Mouse (Mus musculus) cerebellum, postnatal 14 days (tissue): ENCODE data around the gene Cmtm6.

Source experiments
- DNase-seq, 2 experiments: peaks; one replicate each; pipeline ENCODE4 v3.0.0; 2021; ENCODE audit warnings: mixed read lengths in 2 of 2

The Cmtm6 gene

DNA sequence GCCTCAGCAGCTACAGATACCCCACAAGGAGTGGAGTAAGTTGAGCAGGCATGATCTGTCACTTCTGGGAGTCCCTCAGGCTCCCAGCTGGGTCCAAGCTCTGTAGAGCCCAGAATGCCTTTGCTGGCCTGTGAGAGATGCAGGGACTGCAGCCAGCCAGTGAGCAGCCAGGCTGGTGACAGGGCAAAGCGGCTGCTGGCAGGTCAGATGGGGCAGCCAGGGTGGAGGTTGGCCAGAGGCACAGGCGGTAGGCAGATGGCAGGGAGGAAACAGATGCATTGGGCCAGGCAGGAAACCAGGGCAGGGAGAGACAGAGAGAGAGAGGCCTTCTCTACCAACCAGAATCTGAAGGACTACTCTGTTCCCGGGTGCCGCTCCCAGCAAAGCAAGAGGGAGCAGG is 44.4 kb downstream of the Cmtm6 start:
- peak; percentile 74 to 81 for DNase-seq

DNA sequence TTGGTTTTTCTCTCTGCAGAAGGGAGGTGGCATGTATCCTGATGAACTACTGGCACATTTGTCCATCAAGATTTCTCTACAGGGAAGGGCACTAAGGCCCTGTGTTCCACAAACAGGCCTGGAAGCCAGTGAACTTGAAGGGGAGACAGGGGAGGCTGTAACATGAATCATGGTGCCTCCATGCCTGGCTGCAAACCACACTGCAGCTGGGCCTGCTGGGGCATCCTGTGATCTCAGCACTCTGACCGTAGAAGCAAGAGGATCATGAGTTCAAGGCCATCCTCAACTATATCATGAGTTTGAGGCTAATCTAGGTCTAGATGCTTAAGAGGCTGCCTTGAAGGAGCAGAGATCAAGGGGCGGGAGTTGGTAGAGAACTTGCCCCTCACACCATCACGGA is 45.4 kb downstream of the Cmtm6 start:
- no peak for DNase-seq

DNA sequence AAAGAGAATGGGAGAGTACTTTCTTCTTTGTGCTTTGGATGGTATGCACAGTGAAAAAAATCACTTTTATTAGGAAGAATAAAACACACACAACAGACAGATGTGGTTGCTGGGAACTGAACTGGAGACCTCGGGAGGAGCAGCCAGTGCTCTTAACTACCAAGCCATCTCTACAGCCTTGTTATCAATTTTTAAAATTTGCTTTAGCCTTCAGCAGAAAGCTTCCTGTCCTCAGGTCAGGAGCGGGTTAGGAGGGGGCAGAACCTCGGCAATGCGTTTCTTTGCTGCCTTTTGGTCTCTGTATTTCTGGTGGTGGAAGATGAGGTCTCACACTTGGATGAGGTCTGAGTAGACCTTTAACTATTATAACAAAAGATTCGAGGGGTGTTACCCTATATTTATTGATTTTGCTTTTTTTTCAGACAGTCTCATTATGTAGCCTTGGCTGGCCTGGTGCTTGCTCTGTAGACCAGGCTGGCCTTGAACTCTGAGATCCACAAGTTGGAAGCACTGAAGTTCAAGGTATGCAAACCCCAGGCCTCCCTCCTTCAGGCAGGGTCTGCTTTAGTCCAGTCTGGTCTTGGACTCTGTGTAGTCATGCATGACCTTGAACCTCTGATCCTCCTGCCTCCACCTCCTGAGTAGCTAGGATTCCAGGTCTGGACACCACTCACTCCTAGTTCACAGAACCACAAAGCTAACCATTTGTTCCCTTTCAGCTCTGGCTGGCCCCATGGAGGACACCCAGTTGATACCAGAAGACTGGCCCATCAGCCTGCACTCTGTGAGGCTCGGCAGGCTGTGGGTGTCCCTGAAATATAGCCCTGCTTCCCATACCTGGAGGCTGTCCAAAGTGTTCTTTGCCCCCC is 46.5 kb downstream of the Cmtm6 start:
- no peak for DNase-seq

DNA sequence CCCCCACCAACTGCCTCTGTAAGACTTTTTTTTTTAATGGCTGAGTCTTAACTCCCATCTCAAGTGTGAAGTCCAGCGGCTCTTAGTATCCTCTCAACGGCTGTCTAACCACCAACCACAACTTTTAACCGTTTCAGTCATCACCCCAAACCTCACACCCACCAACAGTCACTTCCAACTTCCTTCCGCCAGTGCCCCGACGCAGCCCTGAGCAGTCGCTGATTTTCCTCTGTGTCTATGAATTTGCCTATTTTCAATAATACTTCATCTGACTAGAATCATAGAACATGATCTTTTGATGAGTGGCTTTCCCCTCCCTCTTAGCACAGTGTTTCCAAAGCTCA is 47.1 kb downstream of the Cmtm6 start:
- DNase-seq, result no peak

DNA sequence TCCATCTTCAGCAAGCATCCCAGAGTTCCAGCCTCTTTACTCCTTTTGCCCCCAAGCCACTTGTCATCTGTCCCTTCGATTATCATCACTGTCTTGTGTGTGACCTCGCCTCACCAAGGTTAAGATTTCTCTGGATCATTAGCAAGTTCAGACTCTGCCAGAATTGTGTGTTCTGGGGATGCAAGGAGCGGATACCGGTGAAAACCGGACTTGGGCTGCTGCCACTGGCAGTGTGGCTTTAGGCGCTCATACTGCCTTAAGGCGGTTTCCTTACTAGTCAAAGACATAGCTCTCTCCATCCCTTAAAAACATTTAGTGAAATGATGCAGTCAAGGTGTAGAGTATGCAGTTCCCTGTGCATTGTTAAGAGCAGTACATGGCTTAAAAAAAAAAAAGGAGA is 48.0 kb downstream of the Cmtm6 start:
- no peak for DNase-seq

DNA sequence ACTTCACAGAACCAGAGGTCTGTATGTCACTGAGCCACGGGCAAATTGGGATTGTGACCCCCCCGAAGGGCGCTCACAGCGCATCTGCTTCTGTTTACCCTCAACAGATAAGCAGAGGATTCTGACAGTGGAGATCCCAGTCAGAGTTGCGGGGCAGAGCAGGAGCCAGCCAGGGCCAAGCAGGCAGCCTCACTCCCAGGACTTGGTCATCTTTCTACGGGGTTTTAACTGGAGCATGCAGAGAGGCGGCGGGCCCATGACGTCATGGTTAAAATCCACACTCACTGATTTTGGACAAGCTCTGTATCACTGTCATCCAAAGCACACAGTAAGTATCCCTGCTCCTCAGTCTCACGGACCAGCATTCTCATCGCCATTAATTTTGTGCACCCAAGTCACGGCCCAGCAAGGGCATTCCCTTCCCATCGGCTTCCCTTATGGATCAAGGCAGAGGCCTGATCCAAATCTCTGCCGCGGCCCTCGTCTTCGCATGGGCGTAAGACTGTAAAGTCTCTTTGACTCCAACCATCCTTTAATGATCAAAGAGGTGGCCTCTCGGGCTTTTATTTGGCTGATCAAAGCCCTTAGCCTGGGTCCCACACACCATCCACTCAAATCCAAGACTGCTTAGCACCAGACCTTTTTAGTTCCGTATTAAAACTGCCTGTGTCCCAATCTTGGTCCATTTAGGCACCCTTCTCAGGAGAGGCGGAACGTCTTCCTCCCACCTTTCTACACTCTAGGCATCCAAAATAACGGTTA is 49.2 kb downstream of the Cmtm6 start:
- no peak for DNase-seq

DNA sequence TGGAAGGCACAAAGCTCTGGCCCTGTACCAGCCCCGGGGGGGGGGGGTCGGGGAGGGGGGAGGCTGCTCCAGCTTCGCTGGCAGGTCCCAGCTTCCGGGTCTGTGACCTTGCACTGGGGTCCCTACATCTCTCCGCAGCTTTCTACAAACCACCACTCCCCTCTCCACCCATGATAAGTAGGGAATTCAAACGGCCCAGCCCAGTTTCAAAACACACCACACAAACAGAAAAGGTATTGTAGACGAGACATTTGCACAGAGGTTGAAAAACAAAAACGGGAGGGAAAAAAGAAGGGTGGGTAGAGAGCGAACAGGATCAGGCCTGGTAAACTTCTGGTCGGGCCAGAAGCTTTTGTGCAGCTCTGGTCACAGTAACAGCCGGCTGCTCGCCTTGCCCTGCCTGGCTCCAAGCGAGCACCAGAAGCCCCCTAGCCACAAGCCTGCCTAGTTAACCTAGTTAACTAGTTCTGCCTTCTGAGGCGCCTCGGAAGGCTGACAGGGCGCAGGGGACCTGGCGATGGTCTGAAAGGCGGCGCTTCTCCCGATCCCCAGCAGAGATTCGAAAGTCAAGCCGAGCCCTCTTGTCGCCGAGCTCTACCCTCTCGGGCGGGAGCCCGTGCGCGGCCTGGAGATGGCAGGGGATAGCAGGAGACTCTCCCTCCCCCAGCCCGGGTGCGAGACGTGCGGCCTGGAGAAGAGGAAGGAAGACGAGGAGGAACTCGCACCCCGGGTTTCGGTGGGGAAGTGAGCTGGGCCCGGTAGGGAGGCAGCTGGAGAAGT is 50.0 kb downstream of the Cmtm6 start:
- DNase-seq, result peak; percentile 23 to 44

DNA sequence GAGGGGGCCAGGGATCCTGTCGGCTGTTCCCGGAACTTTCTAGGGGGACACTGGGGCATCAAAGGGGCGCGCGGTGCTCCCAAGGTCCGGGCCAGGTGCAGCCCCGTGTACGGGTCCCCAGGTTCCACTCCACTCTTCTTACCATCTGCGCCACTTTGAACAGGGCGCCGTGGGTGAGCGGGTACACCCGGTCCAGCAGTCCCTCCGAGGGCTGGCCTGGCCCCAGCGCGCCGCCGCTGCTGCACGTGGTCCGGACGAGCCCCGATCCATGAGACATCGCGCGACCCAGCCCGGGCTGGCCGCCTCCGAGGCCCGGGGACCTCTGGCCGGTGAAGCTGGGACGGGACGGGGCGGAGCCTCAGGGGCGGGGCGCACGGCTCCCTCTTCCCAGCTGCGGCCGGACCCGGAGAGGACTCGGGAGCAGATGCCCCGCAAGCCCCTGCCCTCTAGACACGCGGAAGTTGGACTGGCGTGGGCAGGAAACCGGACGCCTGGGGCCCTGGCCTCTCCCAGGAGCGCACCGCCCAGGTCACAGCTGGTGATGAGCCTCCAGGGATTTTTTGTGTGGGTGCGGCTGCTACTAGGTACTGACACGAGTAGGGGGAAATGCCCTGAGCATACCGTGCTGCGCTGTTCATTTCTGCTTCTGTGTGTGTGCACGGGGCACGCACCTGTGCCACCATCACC is 50.8 kb downstream of the Cmtm6 start, which contains the start of gene Cmtm7:
TSS of gene Cmtm7 (minus strand) at position 331 of the 687 bp plus-strand sequence.
- peak; percentile 18 to 45 for DNase-seq

DNA sequence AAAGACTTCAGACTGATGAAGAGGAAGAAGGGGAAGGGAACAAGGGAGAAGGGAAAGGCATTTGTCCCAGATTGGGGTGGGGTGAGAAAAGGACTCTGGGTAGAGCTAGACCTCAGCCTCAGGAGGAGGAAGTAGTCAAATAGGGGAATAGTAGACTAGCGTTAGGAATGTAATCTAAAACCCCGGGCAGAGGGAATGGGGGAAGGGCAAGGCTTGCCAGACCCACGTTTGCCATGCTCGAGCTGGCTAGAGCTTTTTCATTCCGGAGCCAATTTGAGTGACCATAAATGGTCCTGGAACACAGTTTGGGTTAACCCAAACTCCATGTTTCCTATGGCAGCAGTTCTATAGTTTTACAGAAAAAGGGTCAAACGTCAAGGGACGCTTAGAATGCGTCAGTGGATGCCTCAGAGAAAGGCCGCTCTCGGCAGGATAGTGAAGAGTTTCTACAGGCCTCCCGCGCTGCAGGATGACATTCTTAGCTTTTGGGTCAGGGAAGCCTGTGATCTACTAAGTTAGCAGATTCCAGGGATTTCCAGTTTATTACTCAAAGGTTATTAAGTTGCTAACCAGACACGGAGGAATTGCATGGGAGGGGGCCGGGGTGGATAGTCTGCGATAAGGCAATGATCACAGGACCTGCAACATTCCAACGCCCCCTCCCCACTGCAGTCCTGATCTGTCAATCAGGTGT is 54.7 kb downstream of the Cmtm6 start:
- DNase-seq, result no peak

DNA sequence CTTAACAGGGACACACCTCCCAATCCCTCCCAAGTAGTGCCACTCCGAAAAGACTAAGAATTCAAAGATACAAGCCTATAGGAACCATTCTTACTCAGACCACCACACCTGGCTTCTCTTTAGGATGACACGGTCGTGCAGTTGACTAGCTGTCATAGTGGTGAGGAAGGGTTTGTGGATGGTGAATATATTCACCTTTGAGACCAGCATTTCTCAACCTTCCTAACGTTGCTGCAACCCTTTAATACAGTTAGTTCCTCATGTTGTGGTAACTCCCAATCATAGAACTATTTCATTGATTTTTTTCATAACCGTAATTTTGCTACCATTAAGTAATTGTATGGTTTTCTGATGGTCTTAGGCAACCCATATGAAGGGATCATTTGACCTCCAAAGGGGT is 56.2 kb downstream of the Cmtm6 start:
- DNase-seq, result no peak

DNA sequence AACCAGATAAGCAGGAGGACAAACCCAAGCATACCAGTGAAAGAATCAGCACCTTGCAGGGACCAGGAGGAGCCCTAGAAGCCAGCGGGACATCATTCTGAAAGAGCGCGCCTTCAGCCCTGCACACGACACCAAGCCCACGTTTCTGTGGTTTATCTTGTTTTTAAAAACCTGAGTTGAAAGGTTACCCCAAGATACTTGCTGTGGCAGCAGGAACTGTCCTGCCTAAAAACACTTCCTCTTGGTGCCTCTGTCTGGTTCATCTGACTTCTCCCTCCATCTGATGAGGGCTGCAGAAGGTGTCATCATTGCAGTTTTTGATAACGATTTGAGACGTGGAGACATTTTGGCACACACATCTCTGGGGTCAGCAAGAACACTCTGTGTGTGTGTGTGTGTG is 56.8 kb downstream of the Cmtm6 start:
- no peak for DNase-seq

DNA sequence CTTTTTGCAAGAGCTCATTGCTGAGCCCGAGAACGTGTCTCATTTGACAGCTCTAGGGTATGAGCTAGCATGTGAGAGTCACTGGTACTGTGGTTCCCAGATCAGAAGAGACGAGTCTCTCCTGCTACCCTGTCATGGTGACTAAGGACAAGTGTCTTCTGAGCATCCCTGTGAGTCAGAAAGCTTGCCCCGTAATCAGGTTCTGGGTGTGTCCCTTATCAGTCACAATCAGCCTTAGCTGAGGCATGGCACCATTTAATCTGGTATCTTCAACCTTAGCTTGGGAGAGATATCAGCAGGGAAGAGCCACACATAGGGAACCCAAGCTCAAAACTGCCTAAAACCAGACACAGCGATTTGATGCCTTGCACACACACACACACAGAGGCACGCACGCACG is 57.8 kb downstream of the Cmtm6 start:
- DNase-seq, result no peak

DNA sequence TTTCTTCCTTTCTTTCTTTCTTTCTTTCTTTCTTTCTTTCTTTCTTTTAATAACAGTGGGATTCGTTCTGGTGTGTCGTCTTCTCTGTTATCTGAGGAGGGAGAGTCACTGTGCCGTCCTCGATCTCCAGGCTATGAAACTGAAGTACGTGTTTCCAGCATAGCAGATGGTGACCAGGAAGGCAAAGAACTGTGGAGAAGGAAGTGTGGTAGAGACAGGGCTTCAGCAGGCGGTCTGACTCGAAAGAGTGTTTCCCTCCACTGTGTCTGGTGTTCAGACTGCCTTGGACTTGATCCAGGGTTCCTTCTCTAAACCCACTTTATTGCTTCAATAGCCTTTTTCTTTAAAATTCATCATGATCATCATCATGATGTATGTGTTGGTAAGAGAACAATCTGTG is 58.6 kb downstream of the Cmtm6 start:
- no peak for DNase-seq

DNA sequence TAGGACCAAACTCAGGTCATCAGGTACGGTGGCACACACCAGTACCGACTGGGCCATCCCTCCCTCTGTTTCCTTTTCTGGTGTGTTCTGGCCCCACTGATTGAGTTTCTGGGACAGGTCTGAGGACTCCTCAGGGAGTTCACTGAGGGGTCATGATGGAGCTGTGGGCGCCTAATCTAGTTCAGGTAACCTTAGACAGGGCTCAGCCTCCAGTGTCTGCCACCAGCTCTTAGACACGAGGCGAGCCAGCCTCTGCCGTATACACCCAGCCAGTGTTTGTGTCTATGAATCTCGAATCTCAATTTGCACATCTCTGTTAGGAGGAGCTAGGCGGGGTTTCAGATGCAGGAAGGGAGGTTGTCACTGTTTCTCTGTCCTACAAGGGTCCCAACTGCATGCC is 59.1 kb downstream of the Cmtm6 start:
- no peak for DNase-seq

DNA sequence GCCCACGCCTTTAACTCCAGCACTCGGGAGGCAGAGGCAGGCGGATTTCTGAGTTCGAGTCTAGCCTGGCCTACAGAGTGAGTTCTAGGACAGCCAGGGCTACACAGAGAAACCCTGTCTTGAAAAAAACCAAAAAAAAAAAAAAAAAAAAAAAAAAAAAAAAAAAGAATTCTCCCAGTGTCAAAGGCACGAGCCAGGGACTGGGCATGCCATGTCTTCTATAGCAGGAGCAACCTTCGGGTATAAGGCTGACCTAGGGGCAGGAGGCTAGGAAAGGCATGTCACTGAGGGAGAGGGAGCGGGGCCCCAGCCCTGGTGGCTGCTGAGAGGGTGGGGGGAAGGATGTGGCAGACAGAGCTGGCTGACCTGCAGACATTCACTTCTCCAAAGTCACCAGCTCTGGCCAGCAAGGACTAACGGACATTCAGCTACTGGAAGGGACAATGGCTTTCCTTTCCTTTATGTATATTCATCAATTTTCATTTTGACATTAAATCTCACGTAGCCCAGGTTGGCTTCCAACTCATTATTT is 62.9 kb downstream of the Cmtm6 start:
- no peak for DNase-seq

DNA sequence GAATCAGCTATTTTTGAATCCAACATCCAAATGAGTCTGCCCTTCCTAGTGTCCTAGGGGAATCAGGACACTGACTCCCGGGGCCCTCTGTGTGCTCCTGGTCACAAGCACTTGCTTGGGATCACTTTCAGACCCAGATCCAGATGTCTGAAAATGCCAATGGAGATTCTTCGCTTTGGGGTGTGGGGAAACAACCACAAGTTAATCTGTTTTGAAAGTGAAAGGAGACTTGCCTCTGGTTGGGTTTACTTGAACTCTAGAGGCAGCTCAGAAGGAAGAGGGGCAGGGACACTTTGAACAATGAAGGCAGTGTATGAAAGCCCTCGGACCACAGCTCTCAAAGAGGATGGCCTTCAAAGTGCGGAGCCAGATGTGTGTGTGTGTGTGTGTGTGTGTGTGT is 63.6 kb downstream of the Cmtm6 start:
- no peak for DNase-seq

DNA sequence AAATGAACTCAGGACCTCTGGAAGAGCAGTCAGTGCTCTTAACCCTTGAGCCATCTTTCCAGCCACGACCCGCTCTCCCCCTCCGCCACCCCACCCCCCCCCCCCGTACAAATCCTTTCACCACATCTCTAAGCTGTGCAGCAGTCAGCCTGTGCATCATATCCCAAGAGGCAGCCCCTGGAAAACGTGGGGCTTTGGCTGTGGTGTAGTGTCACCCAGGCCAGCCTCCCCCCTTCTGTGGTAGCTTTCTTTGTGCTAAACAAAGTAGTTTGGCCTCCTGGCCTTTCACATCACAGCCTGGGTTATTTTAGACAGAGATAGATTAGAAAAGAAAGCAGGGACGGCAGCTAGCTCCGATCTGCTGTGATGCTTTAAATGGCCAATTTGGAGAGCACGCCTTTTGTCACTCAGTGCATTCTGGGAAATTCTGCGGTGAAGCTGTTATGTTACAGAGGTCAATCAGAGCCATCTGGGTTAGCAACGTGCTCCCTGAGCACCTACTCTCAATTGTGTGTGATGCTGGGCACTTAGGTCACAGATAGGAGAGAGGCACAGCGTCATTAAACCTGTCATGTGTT is 65.6 kb downstream of the Cmtm6 start:
- DNase-seq, result no peak

DNA sequence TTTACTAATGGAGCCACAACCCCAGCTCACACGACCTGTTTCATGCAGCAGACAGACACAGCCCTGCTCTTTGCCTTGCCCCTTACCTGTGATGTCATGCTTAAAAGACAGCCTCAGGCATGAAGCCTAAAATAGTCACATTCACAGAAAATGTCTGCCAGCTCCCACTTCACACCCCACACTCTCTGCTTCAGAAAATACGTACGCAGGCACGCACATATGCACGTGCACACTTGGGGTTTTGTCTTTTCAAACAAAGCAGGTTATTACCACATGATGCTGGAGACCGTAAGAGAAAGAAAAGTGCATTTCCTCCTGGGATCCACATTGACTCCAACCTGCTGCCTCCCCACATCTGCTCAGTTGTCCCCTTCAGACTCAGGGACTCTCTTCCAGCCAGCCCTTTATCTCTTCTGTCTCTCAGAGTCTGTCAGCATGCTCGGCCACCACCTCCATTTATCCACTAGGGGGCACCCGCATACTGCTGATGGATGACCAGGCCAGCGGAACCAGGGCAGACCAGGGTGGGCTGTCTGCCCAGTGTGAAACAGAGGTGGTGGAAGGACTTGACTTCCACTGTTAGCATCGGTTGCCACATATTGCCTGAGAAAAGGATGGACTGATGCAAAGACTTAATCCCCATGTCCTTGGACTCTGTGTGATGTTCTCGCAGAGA is 66.6 kb downstream of the Cmtm6 start:
- peak; percentile 93 to 94 for DNase-seq

DNA sequence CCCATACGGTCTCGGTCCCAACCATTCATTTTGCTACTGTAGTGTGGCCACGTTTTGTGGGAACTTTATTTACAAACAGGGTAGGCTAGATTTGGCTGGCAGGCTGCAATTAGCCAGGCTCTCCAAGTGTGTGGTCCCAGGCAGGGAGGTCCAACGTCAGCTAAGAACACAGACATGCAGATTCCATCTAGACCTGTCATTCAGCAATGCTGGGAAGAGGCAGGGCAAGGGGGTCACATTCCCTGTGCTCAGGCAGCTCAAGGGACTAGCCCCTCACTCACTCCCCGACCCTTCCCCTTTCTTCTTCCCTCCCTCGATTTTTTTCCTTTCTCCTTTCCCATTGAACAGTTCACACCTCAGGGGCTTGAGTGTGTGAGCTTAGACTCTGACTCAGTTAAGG is 67.9 kb downstream of the Cmtm6 start:
- no peak for DNase-seq
